Mouse (Mus musculus) T-helper 1 cell (primary cell): ENCODE results near the gene Klhl8.
"Not testable (repeated sequence)": the region's sequence is repeated elsewhere in the genome, so short reads cannot be mapped to it uniquely, and the experiment has no call there.

ENCODE experiments used
- in situ Hi-C: fragments of 300-600 bp; cut with MboI, MseI; formaldehyde crosslinking; loops from one replicate; pipeline ENCODE4 v1.15.1; 2025; ENCODE audit warnings: high pct_unique_total_duplicates

Gene Klhl8

GRCm38 (mm10) chr5:103910748-103911409, at the start of gene Klhl8:
Klhl8 (minus strand) TSS chr5:103911259.
- in situ Hi-C loops: no loop called here

- in situ Hi-C loops: no loop called here
Observed at GRCm38 (mm10) chr5:103954638-103955037, 43.6 kb upstream of the Klhl8 start.

- in situ Hi-C loops: no loop called here
Observed at GRCm38 (mm10) chr5:103953135-103954083, 42.4 kb upstream of the Klhl8 start.

- in situ Hi-C loops: not testable (repeated sequence)
Observed at GRCm38 (mm10) chr5:103950138-103950537, 39.1 kb upstream of the Klhl8 start.

- in situ Hi-C loops: no loop called here
Observed at GRCm38 (mm10) chr5:103943183-103943582, 32.1 kb upstream of the Klhl8 start.

- in situ Hi-C loops: no loop called here
Observed at GRCm38 (mm10) chr5:103939856-103940255, 28.8 kb upstream of the Klhl8 start.

- in situ Hi-C loops: no loop called here
Observed at GRCm38 (mm10) chr5:103939350-103939652, 28.2 kb upstream of the Klhl8 start.

GRCm38 (mm10) chr5:103938547-103939349, 27.7 kb upstream of the Klhl8 start:
- in situ Hi-C loops: no loop called here

- in situ Hi-C loops: no loop called here
Observed at GRCm38 (mm10) chr5:103936906-103937589, 26.0 kb upstream of the Klhl8 start.

GRCm38 (mm10) chr5:103931924-103932323, 20.9 kb upstream of the Klhl8 start:
- in situ Hi-C loops: not testable (repeated sequence)

GRCm38 (mm10) chr5:103930511-103930910, 19.5 kb upstream of the Klhl8 start:
- in situ Hi-C loops: no loop called here

- in situ Hi-C loops: loop anchor here (5.0 to 10.0 kb wide), 2 partner anchors 71 to 243 kb away; no protein-coding TSS in a partner anchor
Observed at GRCm38 (mm10) chr5:103928196-103928550, 17.1 kb upstream of the Klhl8 start.

GRCm38 (mm10) chr5:103927429-103928195, 16.6 kb upstream of the Klhl8 start:
- in situ Hi-C loops: loop anchor here (5.0 to 10.0 kb wide), 2 partner anchors 70 to 243 kb away; no protein-coding TSS in a partner anchor

- in situ Hi-C loops: loop anchor here (5.0 to 10.0 kb wide), 2 partner anchors 69 to 242 kb away; no protein-coding TSS in a partner anchor
Observed at GRCm38 (mm10) chr5:103926398-103926797, 15.3 kb upstream of the Klhl8 start.

GRCm38 (mm10) chr5:103923755-103924154, 12.7 kb upstream of the Klhl8 start:
- in situ Hi-C loops: loop anchor here (10.0 kb wide), 1 partner anchor 239 kb away; no protein-coding TSS in a partner anchor

GRCm38 (mm10) chr5:103923101-103923500, 12.0 kb upstream of the Klhl8 start:
- in situ Hi-C loops: loop anchor here (10.0 kb wide), 1 partner anchor 238 kb away; no protein-coding TSS in a partner anchor

GRCm38 (mm10) chr5:103922436-103922835, 11.4 kb upstream of the Klhl8 start:
- in situ Hi-C loops: loop anchor here (10.0 kb wide), 1 partner anchor 238 kb away; no protein-coding TSS in a partner anchor

GRCm38 (mm10) chr5:103919497-103919896, 8.4 kb upstream of the Klhl8 start:
- in situ Hi-C loops: no loop called here

GRCm38 (mm10) chr5:103918233-103918632, 7.2 kb upstream of the Klhl8 start:
- in situ Hi-C loops: no loop called here

- in situ Hi-C loops: no loop called here
Observed at GRCm38 (mm10) chr5:103917357-103917895, 6.4 kb upstream of the Klhl8 start.
